Mouse (Mus musculus): ENCODE results near the gene Celf5. TPM values are rescaled to one million over a fixed set of nuclear protein-coding genes. Genes with fewer than 3 reads are reported as not detected.

The Celf5 gene
- polyA plus RNA-seq, 1 experiment from 2014 or later = 1.6 TPM

GRCm38 (mm10) chr10:81488081-81488480 lies 5.6 kb upstream of the Celf5 start:
- no peak for ATAC-seq (ENCODE audit: insufficient number of reproducible peaks, low FRiP score, low TSS enrichment, low read depth)
- Histone ChIP-seq H3K9ac (no peak overlapping the region), H3K36me3 (peaks cover 71% of the 10 kb centered on the region), H3K4me3 (replicated peaks) (no peak overlapping the region), H3K27me3 (no peaks in the 10 kb centered on the region), H3K4me1 (no peaks in the 10 kb centered on the region), H3K4me2 (replicated peaks) (no peak overlapping the region), H3K9me3 (replicated peaks) (no peaks in the 10 kb centered on the region), H3K27ac (replicated peaks) (no peak overlapping the region)
- 85% methylated on average over 11 of the region's 11 CpGs for WGBS

GRCm38 (mm10) chr10:81486496-81486895 lies 4.0 kb upstream of the Celf5 start:
- WGBS = 79% methylated on average over 10 of the region's 10 CpGs
- H3K27me3 ChIP-seq = peaks cover 9% of the 10 kb centered on the region
- no peak overlapping the region for H3K4me3 ChIP-seq (replicated peaks)
- H3K9me3 ChIP-seq (replicated peaks) = no peaks in the 10 kb centered on the region
- H3K4me1 ChIP-seq = peaks cover 14% of the 10 kb centered on the region
- H3K27ac ChIP-seq (replicated peaks) = no peak overlapping the region
- H3K36me3 ChIP-seq = peaks cover 55% of the 10 kb centered on the region
- no peak overlapping the region for H3K9ac ChIP-seq
- no peak for ATAC-seq (ENCODE audit: insufficient number of reproducible peaks, low FRiP score, low TSS enrichment, low read depth)
- no peak overlapping the region for H3K4me2 ChIP-seq (replicated peaks)

GRCm38 (mm10) chr10:81485479-81486018 lies 3.0 kb upstream of the Celf5 start:
- no peak overlapping the region for H3K4me3 ChIP-seq (replicated peaks)
- no peaks in the 10 kb centered on the region for H3K9me3 ChIP-seq (replicated peaks)
- peaks cover 15% of the 10 kb centered on the region for H3K4me1 ChIP-seq
- 68% methylated on average over 7 of the region's 7 CpGs for WGBS
- H3K4me2 ChIP-seq (replicated peaks) = no peak overlapping the region
- H3K9ac ChIP-seq = no peak overlapping the region
- no peak for ATAC-seq (ENCODE audit: insufficient number of reproducible peaks, low FRiP score, low TSS enrichment, low read depth)
- H3K27me3 ChIP-seq = peaks cover 19% of the 10 kb centered on the region
- H3K36me3 ChIP-seq = peaks cover 46% of the 10 kb centered on the region
- H3K27ac ChIP-seq (replicated peaks) = no peak overlapping the region

GRCm38 (mm10) chr10:81485060-81485449 lies 2.5 kb upstream of the Celf5 start:
- no peaks in the 10 kb centered on the region for H3K9me3 ChIP-seq (replicated peaks)
- no peak overlapping the region for H3K9ac ChIP-seq
- no peak overlapping the region for H3K4me2 ChIP-seq (replicated peaks)
- H3K4me1 ChIP-seq = peaks cover 15% of the 10 kb centered on the region
- H3K36me3 ChIP-seq = peaks cover 41% of the 10 kb centered on the region
- 25% methylated on average over 2 of the region's 2 CpGs for WGBS
- ATAC-seq (ENCODE audit: insufficient number of reproducible peaks, low FRiP score, low TSS enrichment, low read depth) = no peak
- no peak overlapping the region for H3K27ac ChIP-seq (replicated peaks)
- H3K4me3 ChIP-seq (replicated peaks) = no peak overlapping the region
- H3K27me3 ChIP-seq = peaks cover 24% of the 10 kb centered on the region

GRCm38 (mm10) chr10:81484441-81485059 lies 2.0 kb upstream of the Celf5 start:
- H3K9ac ChIP-seq = no peak overlapping the region
- peaks cover 15% of the 10 kb centered on the region for H3K4me1 ChIP-seq
- WGBS = 64% methylated on average over 6 of the region's 6 CpGs
- peaks cover 26% of the 10 kb centered on the region for H3K27me3 ChIP-seq
- no peak overlapping the region for H3K4me2 ChIP-seq (replicated peaks)
- ATAC-seq (ENCODE audit: insufficient number of reproducible peaks, low FRiP score, low TSS enrichment, low read depth) = no peak
- no peak overlapping the region for H3K4me3 ChIP-seq (replicated peaks)
- no peak overlapping the region for H3K27ac ChIP-seq (replicated peaks)
- no peaks in the 10 kb centered on the region for H3K9me3 ChIP-seq (replicated peaks)
- peaks cover 36% of the 10 kb centered on the region for H3K36me3 ChIP-seq

GRCm38 (mm10) chr10:81483983-81484382 lies 1.5 kb upstream of the Celf5 start:
- Histone ChIP-seq H3K9me3 (replicated peaks) (no peaks in the 10 kb centered on the region), H3K4me2 (replicated peaks) (no peak overlapping the region), H3K4me1 (peaks cover 15% of the 10 kb centered on the region), H3K36me3 (peaks cover 31% of the 10 kb centered on the region), H3K9ac (no peak overlapping the region), H3K27me3 (peaks cover 26% of the 10 kb centered on the region), H3K27ac (replicated peaks) (no peak overlapping the region), H3K4me3 (replicated peaks) (no peak overlapping the region)
- 19% methylated on average over 9 of the region's 9 CpGs for WGBS
- ATAC-seq (ENCODE audit: insufficient number of reproducible peaks, low FRiP score, low TSS enrichment, low read depth) = no peak

GRCm38 (mm10) chr10:81481605-81482532 lies 640 bp downstream of the Celf5 start:
- no peak overlapping the region for H3K27ac ChIP-seq (replicated peaks)
- peaks cover 10% of the 10 kb centered on the region for H3K36me3 ChIP-seq
- peak overlapping the region; percentile 84 for H3K4me2 ChIP-seq (replicated peaks)
- WGBS = 7% methylated on average over 35 of the region's 35 CpGs
- H3K9ac ChIP-seq = peak overlapping the region; percentile 29
- no peaks in the 10 kb centered on the region for H3K9me3 ChIP-seq (replicated peaks)
- peaks cover 39% of the 10 kb centered on the region for H3K27me3 ChIP-seq
- H3K4me3 ChIP-seq (replicated peaks) = peak overlapping the region; percentile 51
- peaks cover 22% of the 10 kb centered on the region for H3K4me1 ChIP-seq
- no peak for ATAC-seq (ENCODE audit: insufficient number of reproducible peaks, low FRiP score, low TSS enrichment, low read depth)

- no peak overlapping the region for H3K9ac ChIP-seq
- no peaks in the 10 kb centered on the region for H3K9me3 ChIP-seq (replicated peaks)
- no peak overlapping the region for H3K27ac ChIP-seq (replicated peaks)
- ATAC-seq (ENCODE audit: insufficient number of reproducible peaks, low FRiP score, low TSS enrichment, low read depth) = no peak
- 77% methylated on average over 10 of the region's 10 CpGs for WGBS
- H3K27me3 ChIP-seq = peaks cover 70% of the 10 kb centered on the region
- H3K4me1 ChIP-seq = peaks cover 11% of the 10 kb centered on the region; the same call in 1 of the 2 replicates
- H3K4me2 ChIP-seq (replicated peaks) = no peak overlapping the region
- no peaks in the 10 kb centered on the region for H3K36me3 ChIP-seq
- H3K4me3 ChIP-seq (replicated peaks) = no peak overlapping the region
Measured at GRCm38 (mm10) chr10:81474461-81474860, 8.0 kb downstream of the Celf5 start.

GRCm38 (mm10) chr10:81473003-81473451 lies 9.5 kb downstream of the Celf5 start:
- Histone ChIP-seq H3K36me3 (no peaks in the 10 kb centered on the region), H3K4me1 (peaks cover 11% of the 10 kb centered on the region; the same call in 1 of the 2 replicates), H3K4me3 (replicated peaks) (no peak overlapping the region), H3K9ac (no peak overlapping the region), H3K27me3 (peaks cover 73% of the 10 kb centered on the region), H3K9me3 (replicated peaks) (no peaks in the 10 kb centered on the region), H3K27ac (replicated peaks) (no peak overlapping the region), H3K4me2 (replicated peaks) (peak overlapping the region; percentile 8; the same call in 1 of the 2 replicates)
- WGBS = 2% methylated on average over 22 of the region's 22 CpGs
- ATAC-seq (ENCODE audit: insufficient number of reproducible peaks, low FRiP score, low TSS enrichment, low read depth) = no peak

GRCm38 (mm10) chr10:81472403-81473002 lies 10.0 kb downstream of the Celf5 start:
- Histone ChIP-seq H3K36me3 (no peaks in the 10 kb centered on the region), H3K4me3 (replicated peaks) (no peak overlapping the region), H3K9me3 (replicated peaks) (no peaks in the 10 kb centered on the region), H3K27ac (replicated peaks) (no peak overlapping the region), H3K4me1 (peaks cover 8% of the 10 kb centered on the region; the same call in 1 of the 2 replicates), H3K4me2 (replicated peaks) (no peak overlapping the region; the same call in 1 of the 2 replicates), H3K9ac (no peak overlapping the region), H3K27me3 (peaks cover 71% of the 10 kb centered on the region)
- ATAC-seq (ENCODE audit: insufficient number of reproducible peaks, low FRiP score, low TSS enrichment, low read depth) = no peak
- WGBS = 3% methylated on average over 18 of the region's 18 CpGs

- Histone ChIP-seq H3K27me3 (peaks cover 62% of the 10 kb centered on the region), H3K27ac (replicated peaks) (no peak overlapping the region), H3K9me3 (replicated peaks) (no peaks in the 10 kb centered on the region), H3K4me2 (replicated peaks) (no peak overlapping the region), H3K36me3 (no peaks in the 10 kb centered on the region), H3K9ac (no peak overlapping the region), H3K4me1 (peaks cover 5% of the 10 kb centered on the region; the same call in 1 of the 2 replicates), H3K4me3 (replicated peaks) (no peak overlapping the region)
- ATAC-seq (ENCODE audit: insufficient number of reproducible peaks, low FRiP score, low TSS enrichment, low read depth) = 0 out of 2 replicates have a peak, but pooled peaks have one; percentile 7
- WGBS = 53% methylated on average over 18 of the region's 18 CpGs
Measured at GRCm38 (mm10) chr10:81470454-81470853, 12.1 kb downstream of the Celf5 start.
